Mouse (Mus musculus): Measurements from ENCODE around the gene Cela3a. TPM values are rescaled to one million over a fixed set of nuclear protein-coding genes. Genes with fewer than 3 reads are reported as not detected.

Cela3a gene
- total and polyA plus RNA-seq, 3 experiments = not detected

DNA sequence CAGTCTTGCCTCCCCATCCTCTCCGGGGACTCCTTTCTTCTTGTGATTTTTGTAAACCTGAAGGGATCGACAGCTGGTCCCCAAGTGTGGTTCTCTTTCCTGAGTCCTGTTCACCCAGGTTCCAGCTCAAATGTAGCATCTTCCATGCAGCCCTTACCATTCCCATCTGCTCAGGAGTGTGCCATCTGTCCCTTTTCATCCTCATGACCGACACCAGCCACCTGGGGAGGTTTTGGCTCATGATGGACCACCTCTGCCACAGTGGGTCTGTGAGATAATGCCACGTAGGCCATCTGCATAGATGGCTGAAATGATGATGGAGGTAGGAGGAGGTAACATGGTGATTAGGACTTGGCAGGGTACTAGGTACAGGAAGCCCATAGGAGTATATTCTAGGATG lies 19.4 kb downstream of the Cela3a start:
- TF ChIP-seq POLR2A (IDR thresholded peaks at IDR 0.05; ENCODE audit: control insufficient read depth in 1 of 2, insufficient read depth in 1 of 2, low read depth in 1 of 2, low read length in 2 of 2, poor library complexity in 1 of 2) = no peak
- TF ChIP-seq BHLHE40 (IDR thresholded peaks at IDR 0.05; ENCODE audit: borderline replicate concordance, low read depth, low read length) = no peak
- TF ChIP-seq ELF1 (IDR thresholded peaks at IDR 0.05; ENCODE audit: low read depth, low read length) = no peak
- TF ChIP-seq POLR2AphosphoS2 (IDR thresholded peaks at IDR 0.05; ENCODE audit: low read length) = no peak
- no peak for TF ChIP-seq MAFK (IDR thresholded peaks at IDR 0.05; ENCODE audit: borderline replicate concordance, low read depth, low read length)
- no peak for TF ChIP-seq JUND (IDR thresholded peaks at IDR 0.05; ENCODE audit: low read depth, low read length)
- TF ChIP-seq NRF1 (IDR thresholded peaks at IDR 0.05; ENCODE audit: insufficient read depth, low read depth, low read length, poor library complexity, severe bottlenecking) = no peak
- no peak for TF ChIP-seq GABPA (IDR thresholded peaks at IDR 0.05; ENCODE audit: low read depth, low read length)
- TF ChIP-seq NELFE (IDR thresholded peaks at IDR 0.05; ENCODE audit: low read depth, low read length) = no peak
- TF ChIP-seq TBP (IDR thresholded peaks at IDR 0.05; ENCODE audit: low read depth, low read length) = no peak
- TF ChIP-seq ZKSCAN1 (IDR thresholded peaks at IDR 0.05; ENCODE audit: low read depth, low read length) = no peak
- TF ChIP-seq SIN3A (IDR thresholded peaks at IDR 0.05; ENCODE audit: low read length) = no peak
- TF ChIP-seq POLR2AphosphoS5 (IDR thresholded peaks at IDR 0.05; ENCODE audit: borderline replicate concordance, low read depth, low read length) = no peak
- no peak for TF ChIP-seq CTCF (IDR thresholded peaks at IDR 0.05 in 2 of 3, conservative IDR thresholded peaks at IDR 0.05 in 1 of 3; ENCODE audit: control insufficient read depth in 1 of 3, insufficient read depth in 1 of 3, low read depth in 2 of 3, low read length in 3 of 3, poor library complexity in 1 of 3, severe bottlenecking in 1 of 3)
- TF ChIP-seq TCF12 (IDR thresholded peaks at IDR 0.05; ENCODE audit: low read depth, low read length) = no peak
- no peaks in the 10 kb centered on the region for H3K9me3 ChIP-seq (replicated peaks; ENCODE audit: insufficient read depth, low read length)
- H3K4me1 ChIP-seq (ENCODE audit: control insufficient read depth in 1 of 2, insufficient read depth in 2 of 2, low read length in 2 of 2) = no peaks in the 10 kb centered on the region; a peak in 1 of 4 replicates

DNA sequence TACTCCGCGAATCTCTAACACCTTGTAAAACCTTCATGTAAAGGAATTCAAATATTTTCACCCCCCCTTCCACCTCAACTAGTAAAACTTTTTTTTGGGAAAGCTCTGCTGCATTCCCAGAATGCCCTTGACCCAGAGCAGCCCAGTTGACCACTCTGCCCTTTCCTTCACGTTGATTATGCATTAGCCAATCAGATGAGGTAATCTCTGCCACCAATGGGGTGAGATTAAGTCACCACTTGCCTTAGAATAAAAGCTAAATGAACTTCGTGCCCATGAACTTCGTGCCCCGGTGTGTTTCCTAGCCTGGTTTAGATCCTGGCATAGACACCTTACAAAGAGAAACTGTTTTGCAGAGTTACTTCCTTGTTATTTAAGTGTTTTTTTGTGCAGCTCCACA lies 20.6 kb downstream of the Cela3a start:
- no peaks in the 10 kb centered on the region for H3K9me3 ChIP-seq (replicated peaks; ENCODE audit: insufficient read depth, low read length)
- TF ChIP-seq SIN3A (IDR thresholded peaks at IDR 0.05; ENCODE audit: low read length) (no peak), JUND (IDR thresholded peaks at IDR 0.05; ENCODE audit: low read depth, low read length) (no peak), HCFC1 (IDR thresholded peaks at IDR 0.05; ENCODE audit: low read depth, low read length) (no peak), RCOR1 (IDR thresholded peaks at IDR 0.05; ENCODE audit: low read depth, low read length) (no peak), ZC3H11A (IDR thresholded peaks at IDR 0.05; ENCODE audit: low read depth, low read length) (no peak), KAT2A (conservative IDR thresholded peaks at IDR 0.05; ENCODE audit: low read depth, low read length) (no peak), NELFE (IDR thresholded peaks at IDR 0.05; ENCODE audit: low read depth, low read length) (no peak), CTCF (IDR thresholded peaks at IDR 0.05 in 2 of 3, conservative IDR thresholded peaks at IDR 0.05 in 1 of 3; ENCODE audit: control insufficient read depth in 1 of 3, insufficient read depth in 1 of 3, low read depth in 2 of 3, low read length in 3 of 3, poor library complexity in 1 of 3, severe bottlenecking in 1 of 3) (no peak), MXI1 (IDR thresholded peaks at IDR 0.05; ENCODE audit: low read depth, low read length) (no peak), TAL1 (IDR thresholded peaks at IDR 0.05; ENCODE audit: low read length) (no peak), USF2 (IDR thresholded peaks at IDR 0.05; ENCODE audit: borderline replicate concordance in 1 of 2, insufficient read depth in 1 of 2, low read depth in 1 of 2, low read length in 2 of 2) (no peak), POLR2AphosphoS2 (IDR thresholded peaks at IDR 0.05; ENCODE audit: low read length) (no peak), ZMIZ1 (IDR thresholded peaks at IDR 0.05; ENCODE audit: low read depth, low read length) (no peak), MAFK (IDR thresholded peaks at IDR 0.05; ENCODE audit: borderline replicate concordance, low read depth, low read length) (no peak), MEF2A (IDR thresholded peaks at IDR 0.05; ENCODE audit: extremely low read depth, insufficient replicate concordance, low read depth, low read length, poor library complexity, severe bottlenecking) (no peak), MYC (IDR thresholded peaks at IDR 0.05; ENCODE audit: low read depth, low read length) (no peak), RAD21 (IDR thresholded peaks at IDR 0.05; ENCODE audit: low read depth, low read length) (no peak)
- peak overlapping the region; percentile 88 for H3K9ac ChIP-seq (ENCODE audit: control insufficient read depth, low read depth, low read length, poor library complexity, severe bottlenecking)
- peaks cover 0 to 4% of the 10 kb centered on the region in 2 experiments; a peak in 1 of 4 replicates for H3K36me3 ChIP-seq (ENCODE audit: control insufficient read depth in 1 of 2, insufficient read depth in 2 of 2, low read length in 2 of 2)
- DNase-seq (ENCODE audit: low read depth, low spot score) = peak; percentile 45
- H3K4me1 ChIP-seq (ENCODE audit: control insufficient read depth in 1 of 2, insufficient read depth in 2 of 2, low read length in 2 of 2) = no peaks in the 10 kb centered on the region; a peak in 1 of 4 replicates
- H3K27me3 ChIP-seq (ENCODE audit: control insufficient read depth in 1 of 2, insufficient read depth in 2 of 2, low read length in 2 of 2) = no peaks in the 10 kb centered on the region
- H3K79me2 ChIP-seq (ENCODE audit: control insufficient read depth, insufficient read depth, low read length, poor library complexity) = peaks cover 11% of the 10 kb centered on the region; the same call in 1 of the 2 replicates
- peak overlapping the region; percentile 75 to 87 for H3K4me3 ChIP-seq (ENCODE audit: control insufficient read depth in 1 of 2, insufficient read depth in 1 of 2, low read depth in 2 of 2, low read length in 2 of 2)
- no peak overlapping the region for H3K27ac ChIP-seq (ENCODE audit: control insufficient read depth, low read depth, low read length)

More for the DNA sequence above, 19.4 kb downstream of the Cela3a start:
- no peak overlapping the region for H3K27ac ChIP-seq (ENCODE audit: control insufficient read depth, low read depth, low read length)
- peaks cover 0 to 4% of the 10 kb centered on the region in 2 experiments; a peak in 1 of 4 replicates for H3K36me3 ChIP-seq (ENCODE audit: control insufficient read depth in 1 of 2, insufficient read depth in 2 of 2, low read length in 2 of 2)
- no peak for DNase-seq (ENCODE audit: low read depth, low spot score)
- H3K27me3 ChIP-seq (ENCODE audit: control insufficient read depth in 1 of 2, insufficient read depth in 2 of 2, low read length in 2 of 2) = no peaks in the 10 kb centered on the region
- no peak overlapping the region for H3K4me3 ChIP-seq (ENCODE audit: control insufficient read depth in 1 of 2, insufficient read depth in 1 of 2, low read depth in 2 of 2, low read length in 2 of 2)
- peaks cover 11% of the 10 kb centered on the region; the same call in 1 of the 2 replicates for H3K79me2 ChIP-seq (ENCODE audit: control insufficient read depth, insufficient read depth, low read length, poor library complexity)
- H3K9ac ChIP-seq (ENCODE audit: control insufficient read depth, low read depth, low read length, poor library complexity, severe bottlenecking) = no peak overlapping the region

Measured in MEL (cell line).